Mouse (Mus musculus) heart, adult 2 months (tissue): ENCODE results near the gene Myo6. TPM values are rescaled to one million over a fixed set of nuclear protein-coding genes. Genes with fewer than 3 reads are reported as not detected.

Source experiments
- DNase-seq, 2 experiments: peaks; one replicate each; pipeline ENCODE4 v3.0.0; 2021
- H3K27ac ChIP-seq: fragments of 200-600 bp; 2 replicates; pipeline ENCODE4 v1.8.1; 2022
- H3K27me3 ChIP-seq: fragments of 200-500 bp; 2 replicates; pipeline ENCODE4 v1.6.1; 2012; ENCODE audit warnings: mild to moderate bottlenecking, low read length, inconsistent platforms, mixed read lengths; ENCODE audit not compliant: control insufficient read depth, insufficient read depth
- H3K36me3 ChIP-seq: fragments of 200-500 bp; 2 replicates; pipeline ENCODE4 v1.6.1; 2012; ENCODE audit warnings: low read length, inconsistent platforms; ENCODE audit not compliant: control insufficient read depth, insufficient read depth
- H3K4me1 ChIP-seq: fragments of 200-500 bp; 2 replicates; pipeline ENCODE4 v1.6.1; 2011; ENCODE audit warnings: low read length; ENCODE audit not compliant: control insufficient read depth, insufficient read depth
- H3K4me3 ChIP-seq: fragments of 200-600 bp; 2 replicates; pipeline ENCODE4 v1.8.1; 2022
- H3K79me2 ChIP-seq: fragments of 200-500 bp; replicated peaks from 2 replicates; pipeline ENCODE4 v1.6.1; 2012; ENCODE audit warnings: mild to moderate bottlenecking, inconsistent platforms, low read length, moderate library complexity, mixed read lengths; ENCODE audit not compliant: control insufficient read depth, insufficient read depth
- H3K9ac ChIP-seq: fragments of 200-500 bp; 2 replicates; pipeline ENCODE4 v1.6.1; 2012; ENCODE audit warnings: low read depth, mild to moderate bottlenecking, control low read depth, inconsistent platforms, low read length, mixed read lengths
- CTCF ChIP-seq: fragments of 200-600 bp; IDR thresholded peaks from 2 replicates; pipeline ENCODE4 v1.8.1; 2022; ENCODE audit warnings: antibody characterized with exemption, mild to moderate bottlenecking, moderate library complexity
- EP300 ChIP-seq: fragments of 200-500 bp; IDR thresholded peaks from 2 replicates; pipeline ENCODE4 v1.6.1; 2011; ENCODE audit warnings: low read depth, low read length, control low read depth; ENCODE audit not compliant: insufficient read depth
- POLR2A ChIP-seq: fragments of 200-500 bp; IDR thresholded peaks from 2 replicates; pipeline ENCODE4 v1.6.1; 2011; ENCODE audit warnings: mild to moderate bottlenecking, low read depth, low read length, control low read depth; ENCODE audit not compliant: insufficient read depth
- WGBS: fragments of 180-500 bp; shearing (Covaris S2); methylation state at CpG from one replicate; pipeline ENCODE4 v1.1.7; 2018; 5-methylcytosine and 5-hydroxymethylcytosine counted together
- intact Hi-C: fragments of 180-260 bp; cut with DNase I; formaldehyde crosslinking; loops from one replicate; pipeline ENCODE4 v1.15.1; 2025
- polyA plus RNA-seq: library from polyadenylated mRNA; depleted of rRNA; stranded (reverse); fragments of >200 nt; gene quantifications from 2 replicates; pipeline ENCODE4 v1.2.3, GENCODE M21; 2012
- total RNA-seq, 2 experiments: library from RNA; stranded (reverse); gene quantifications; 2 replicates each; pipeline ENCODE4 v1.2.3; 2021

Gene Myo6
- total and polyA plus RNA-seq, 3 experiments: 6.4 to 11.4 (median 10.5) TPM

DNA sequence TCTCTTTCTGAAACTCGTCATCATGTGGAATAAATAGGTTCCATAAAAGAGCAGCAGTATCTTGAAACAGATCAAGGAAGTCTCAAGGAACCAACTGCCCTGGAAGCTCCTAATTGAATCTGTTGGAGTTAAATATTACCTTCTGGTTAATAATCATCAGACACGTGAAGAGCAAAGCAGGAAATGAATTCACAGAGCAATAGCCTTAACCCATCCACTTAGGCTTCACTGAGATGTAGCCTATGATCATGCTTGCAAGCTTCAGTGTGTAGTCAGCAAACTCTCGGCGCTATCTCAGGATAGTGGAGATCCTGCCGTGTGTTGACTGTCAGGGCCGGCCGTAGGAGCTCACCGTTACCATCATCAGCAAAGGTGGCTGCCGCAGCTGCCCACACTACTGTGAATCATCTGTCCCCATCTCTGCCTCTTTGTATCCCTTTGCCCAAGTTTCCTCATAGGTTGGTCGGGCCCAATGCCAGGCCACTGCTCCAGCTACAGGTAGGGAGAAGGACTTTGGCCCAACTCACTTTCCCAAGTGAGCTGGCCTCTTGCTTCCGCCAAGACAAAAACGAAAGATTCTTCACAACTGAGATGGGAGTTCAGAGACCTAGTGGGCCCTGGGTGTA, 6.9 kb upstream of the Myo6 start:
- intact Hi-C loops: no loop called here
- no peak overlapping the region for H3K9ac ChIP-seq
- H3K79me2 ChIP-seq: no peaks in the 10 kb centered on the region
- peaks cover 2% of the 10 kb centered on the region for H3K4me1 ChIP-seq
- 90% methylated on average over 12 of the region's 12 CpGs for WGBS
- no peak for DNase-seq
- no peaks in the 10 kb centered on the region for H3K36me3 ChIP-seq
- H3K4me3 ChIP-seq: no peak overlapping the region
- H3K27me3 ChIP-seq: no peaks in the 10 kb centered on the region
- TF ChIP-seq POLR2A (no peak), CTCF (no peak), EP300 (no peak)
- H3K27ac ChIP-seq: no peak overlapping the region

DNA sequence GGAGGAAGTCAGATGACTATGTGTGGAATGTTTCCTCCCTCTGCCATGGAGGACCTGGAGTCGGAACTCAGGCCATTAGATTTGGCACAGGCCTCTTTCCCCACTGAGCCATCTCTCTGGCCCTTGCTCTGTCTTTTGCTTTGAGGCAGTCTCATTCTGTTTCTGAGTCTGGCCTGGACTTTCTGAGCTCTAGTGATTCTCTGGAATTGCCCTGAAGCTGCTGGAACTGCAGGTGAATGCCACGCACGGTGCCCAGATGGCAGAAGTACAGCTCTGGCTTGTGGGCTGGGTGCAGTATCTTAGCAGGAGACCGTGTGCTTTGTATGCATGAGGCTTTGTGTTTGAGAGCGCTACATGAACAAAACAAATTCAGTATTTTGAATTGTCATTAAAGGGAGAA, 5.9 kb upstream of the Myo6 start:
- H3K79me2 ChIP-seq: no peaks in the 10 kb centered on the region
- H3K36me3 ChIP-seq: no peaks in the 10 kb centered on the region
- WGBS: 79% methylated on average over 5 of the region's 5 CpGs
- peaks cover 2% of the 10 kb centered on the region for H3K4me1 ChIP-seq
- intact Hi-C loops: no loop called here
- no peaks in the 10 kb centered on the region for H3K27me3 ChIP-seq
- no peak overlapping the region for H3K27ac ChIP-seq
- no peak for TF ChIP-seq EP300
- no peak for TF ChIP-seq CTCF
- TF ChIP-seq POLR2A: no peak
- DNase-seq: no peak
- no peak overlapping the region for H3K9ac ChIP-seq
- no peak overlapping the region for H3K4me3 ChIP-seq

DNA sequence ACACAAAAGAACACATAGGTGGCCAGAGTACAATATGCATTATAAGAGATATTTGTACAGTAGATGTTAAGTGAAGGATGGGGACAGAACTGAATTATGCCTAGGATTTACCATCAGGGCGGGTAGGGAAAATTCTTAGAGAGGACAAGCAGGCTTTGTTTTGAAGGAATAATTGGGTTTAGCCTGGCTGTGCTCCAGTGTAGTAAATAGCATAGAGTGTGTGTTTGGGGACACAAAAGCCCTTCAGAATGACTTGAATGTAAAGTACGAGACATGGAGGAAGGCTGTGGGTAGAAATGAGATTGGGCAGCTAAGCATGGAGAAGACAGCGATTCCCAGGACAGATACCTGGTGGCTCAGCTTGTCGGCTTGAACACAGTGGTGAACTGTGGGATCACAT, 3.4 kb upstream of the Myo6 start:
- H3K27me3 ChIP-seq: no peaks in the 10 kb centered on the region
- H3K79me2 ChIP-seq: no peaks in the 10 kb centered on the region
- intact Hi-C loops: loop anchor here (5.0 to 10.0 kb wide), 3 partner anchors 94 to 197 kb away; partner anchors contain the start of gene Senp6
- WGBS: 84% methylated on average over 4 of the region's 4 CpGs
- no peak for TF ChIP-seq POLR2A
- no peak for TF ChIP-seq CTCF
- TF ChIP-seq EP300: no peak
- no peak overlapping the region for H3K9ac ChIP-seq
- H3K4me3 ChIP-seq: no peak overlapping the region
- no peaks in the 10 kb centered on the region for H3K36me3 ChIP-seq
- no peak for DNase-seq
- H3K27ac ChIP-seq: no peak overlapping the region
- H3K4me1 ChIP-seq: peaks cover 1% of the 10 kb centered on the region

DNA sequence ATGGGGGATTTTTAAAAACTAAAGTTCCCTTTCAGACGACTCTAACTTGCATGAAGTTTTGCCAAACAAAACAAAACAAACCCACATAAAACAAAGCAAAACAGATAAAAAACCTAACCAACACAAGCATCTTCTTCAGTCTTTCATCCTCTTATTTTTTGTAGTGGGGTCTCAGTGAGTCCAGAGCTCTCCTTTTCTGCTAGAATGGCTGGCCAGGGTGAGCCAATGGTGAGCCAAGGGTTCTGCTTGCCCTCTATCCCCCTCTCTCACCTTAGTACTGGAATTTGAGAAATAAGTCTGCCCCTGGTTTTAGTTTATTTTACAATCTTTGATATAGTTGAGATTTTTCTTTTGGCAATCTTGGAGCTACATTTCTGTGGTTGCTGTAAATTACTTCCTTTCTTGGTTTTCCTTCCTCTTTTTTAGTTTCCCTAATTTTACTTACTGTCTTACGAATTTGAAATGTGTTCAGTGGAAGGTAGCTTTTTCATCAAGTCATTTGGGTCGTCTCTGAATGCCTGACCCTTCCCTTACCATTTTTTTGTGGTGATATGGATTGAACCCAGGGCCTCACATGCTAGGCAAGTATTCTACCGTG, 1.6 kb upstream of the Myo6 start:
- H3K9ac ChIP-seq: no peak overlapping the region
- intact Hi-C loops: loop anchor here (5.0 to 10.0 kb wide), 3 partner anchors 96 to 198 kb away; partner anchors contain the start of gene Senp6
- H3K4me1 ChIP-seq: peaks cover 1% of the 10 kb centered on the region
- WGBS: 70% methylated on average over 4 of the region's 4 CpGs
- 0 out of 2 replicates have a peak, but pooled peaks cover under 1% of the 10 kb centered on the region for H3K79me2 ChIP-seq
- TF ChIP-seq CTCF (no peak), EP300 (no peak), POLR2A (no peak)
- DNase-seq: no peak
- H3K27me3 ChIP-seq: no peaks in the 10 kb centered on the region
- no peak overlapping the region for H3K27ac ChIP-seq
- no peak overlapping the region for H3K4me3 ChIP-seq
- no peaks in the 10 kb centered on the region; the same call in 1 of the 2 replicates for H3K36me3 ChIP-seq

DNA sequence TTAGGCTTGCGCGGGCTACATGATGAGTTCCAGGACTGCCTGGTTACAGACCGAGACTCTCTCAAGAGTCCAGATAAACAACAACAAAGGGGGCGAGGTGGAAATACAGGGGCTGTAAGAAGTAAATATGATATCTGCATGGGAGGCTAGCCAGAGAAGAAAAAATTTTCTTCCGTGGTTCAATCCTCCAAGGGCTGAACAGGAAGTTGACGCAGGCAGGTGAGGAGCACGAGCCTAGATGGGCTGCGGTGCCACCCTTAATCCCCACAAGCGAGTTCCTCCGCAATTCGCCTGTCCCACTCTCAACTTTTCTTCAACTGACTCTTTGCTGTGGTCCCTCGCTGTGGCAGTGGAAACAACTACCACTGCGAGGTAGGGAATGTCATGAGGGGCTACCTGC, 640 bp upstream of the Myo6 start:
- Histone ChIP-seq H3K4me3 (peak overlapping the region; percentile 67), H3K27ac (peak overlapping the region; percentile 10; the same call in 1 of the 2 replicates), H3K27me3 (no peaks in the 10 kb centered on the region), H3K9ac (no peak overlapping the region; the same call in 1 of the 2 replicates), H3K4me1 (peaks cover 1% of the 10 kb centered on the region), H3K36me3 (no peaks in the 10 kb centered on the region; the same call in 1 of the 2 replicates), H3K79me2 (0 out of 2 replicates have a peak, but pooled peaks cover 1% of the 10 kb centered on the region)
- no peak for DNase-seq
- 3% methylated on average over 13 of the region's 13 CpGs for WGBS
- intact Hi-C loops: loop anchor here (5.0 to 10.0 kb wide), 3 partner anchors 97 to 199 kb away; partner anchors contain the start of gene Senp6
- TF ChIP-seq POLR2A (no peak), CTCF (no peak), EP300 (no peak)

DNA sequence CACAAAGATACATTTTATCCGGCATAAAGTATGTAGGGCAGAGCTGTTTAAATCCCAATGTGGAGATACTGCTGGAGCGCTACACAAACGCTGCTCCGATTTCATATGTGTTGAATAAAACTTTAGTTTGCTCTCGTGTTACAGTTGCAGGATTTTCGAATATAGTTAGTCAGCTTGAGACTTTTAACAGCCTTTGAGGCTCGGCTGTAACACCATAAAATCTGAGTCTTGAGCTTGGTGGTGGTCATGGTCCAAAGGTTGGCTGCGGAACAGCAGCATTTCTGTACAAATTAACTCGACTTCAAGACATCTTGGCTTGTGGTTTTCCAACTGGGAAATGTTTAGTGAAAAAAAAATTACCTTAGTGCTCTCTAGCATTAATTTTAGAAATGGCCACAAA, 859 bp downstream of the Myo6 start:
- H3K79me2 ChIP-seq: 0 out of 2 replicates have a peak, but pooled peaks cover 1% of the 10 kb centered on the region
- no peaks in the 10 kb centered on the region for H3K27me3 ChIP-seq
- peak overlapping the region; percentile 96 for H3K27ac ChIP-seq
- intact Hi-C loops: loop anchor here (5.0 to 10.0 kb wide), 2 partner anchors 72 to 201 kb away; no protein-coding TSS in a partner anchor
- H3K4me1 ChIP-seq: peaks cover 1% of the 10 kb centered on the region
- peak in 1 of 2 experiments; percentile 10 for DNase-seq
- no peaks in the 10 kb centered on the region; the same call in 1 of the 2 replicates for H3K36me3 ChIP-seq
- WGBS: 9% methylated on average over 9 of the region's 9 CpGs
- TF ChIP-seq EP300 (no peak), CTCF (no peak), POLR2A (no peak)
- peak overlapping the region; percentile 67 for H3K4me3 ChIP-seq
- H3K9ac ChIP-seq: peak overlapping the region; percentile 71
